Mouse (Mus musculus) CH12.LX (cell line): ENCODE data around the gene Fbxo31.

Source experiments
- BHLHE40 ChIP-seq: IDR thresholded peaks from 2 replicates; pipeline ENCODE4 v1.6.1; 2011; ENCODE audit warnings: mild to moderate bottlenecking, low read depth, low read length, improper control_type of control experiment
- CTCF ChIP-seq, 2 experiments: IDR thresholded peaks in 1 of 2; conservative IDR thresholded peaks in 1 of 2; 2 replicates each; pipeline ENCODE4 v1.5.1; 2011 to 2012; ENCODE audit warnings: low read depth in 2 of 2, low read length in 2 of 2, improper control_type of control experiment in 1 of 2, inconsistent platforms in 1 of 2, mild to moderate bottlenecking in 1 of 2, moderate library complexity in 1 of 2
- EP300 ChIP-seq: IDR thresholded peaks from 2 replicates; pipeline ENCODE4 v1.6.1; 2011; ENCODE audit warnings: low read length, improper control_type of control experiment
- HCFC1 ChIP-seq: IDR thresholded peaks from 2 replicates; pipeline ENCODE4 v1.6.1; 2012; ENCODE audit warnings: low read depth, mild to moderate bottlenecking, inconsistent platforms, low read length, improper control_type of control experiment
- JUN ChIP-seq: IDR thresholded peaks from 2 replicates; pipeline ENCODE4 v1.6.1; 2011; ENCODE audit warnings: low read depth, mild to moderate bottlenecking, low read length, improper control_type of control experiment, moderate library complexity; ENCODE audit not compliant: insufficient read depth
- MAZ ChIP-seq: IDR thresholded peaks from 2 replicates; pipeline ENCODE4 v1.6.1; 2012; ENCODE audit warnings: low read depth, mild to moderate bottlenecking, inconsistent platforms, low read length, improper control_type of control experiment, moderate library complexity
- NELFE ChIP-seq: IDR thresholded peaks from 2 replicates; pipeline ENCODE4 v1.6.1; 2011; ENCODE audit warnings: low read depth, low read length, improper control_type of control experiment
- NRF1 ChIP-seq: IDR thresholded peaks from 2 replicates; pipeline ENCODE4 v1.6.1; 2014; ENCODE audit warnings: low read depth, mild to moderate bottlenecking, inconsistent platforms, low read length, improper control_type of control experiment, moderate library complexity
- POLR2A ChIP-seq: IDR thresholded peaks from 2 replicates; pipeline ENCODE4 v1.6.1; 2011; ENCODE audit warnings: low read depth, mild to moderate bottlenecking, improper control_type of control experiment, low read length
- SMC3 ChIP-seq: IDR thresholded peaks from 2 replicates; pipeline ENCODE4 v1.6.1; 2011; ENCODE audit warnings: low read depth, low read length, improper control_type of control experiment
- TCF12 ChIP-seq: IDR thresholded peaks from 2 replicates; pipeline ENCODE4 v1.6.1; 2014; ENCODE audit warnings: low read depth, mild to moderate bottlenecking, inconsistent platforms, low read length, improper control_type of control experiment
- USF1 ChIP-seq: IDR thresholded peaks from 2 replicates; pipeline ENCODE4 v1.6.1; 2014; ENCODE audit warnings: low read depth, mild to moderate bottlenecking, inconsistent platforms, low read length, improper control_type of control experiment
- ZC3H11A ChIP-seq: IDR thresholded peaks from 2 replicates; pipeline ENCODE4 v1.6.1; 2012; ENCODE audit warnings: low read depth, mild to moderate bottlenecking, inconsistent platforms, low read length, improper control_type of control experiment

DNA sequence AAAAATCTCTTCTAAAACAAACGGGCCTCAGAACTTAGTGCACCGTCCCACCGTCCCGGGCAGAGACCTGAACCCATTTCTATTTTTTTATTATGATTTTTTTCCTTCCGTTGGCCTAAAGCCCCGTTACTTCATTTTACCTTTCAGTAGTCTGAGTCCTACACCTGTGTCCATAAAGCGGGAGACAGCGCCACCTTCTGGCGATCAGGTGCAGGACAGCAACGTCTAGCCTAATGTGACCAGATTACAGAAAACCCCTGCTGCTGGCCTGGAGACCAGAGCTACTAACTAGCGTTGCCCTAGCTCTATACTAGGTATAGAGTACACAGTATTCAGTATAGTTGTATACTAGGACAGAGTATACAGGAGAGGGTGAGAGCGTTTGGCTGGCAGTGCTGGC lies 65.2 kb downstream of the Fbxo31 start:
- TF ChIP-seq NELFE (0 out of 2 replicates have a peak, but pooled peaks have one; percentile 18), USF1 (no peak), CTCF (conservative IDR thresholded peaks at IDR 0.05 in 1 of 2, IDR thresholded peaks at IDR 0.05 in 1 of 2; ENCODE audit: low read depth in 2 of 2, low read length in 2 of 2) (peak; percentile 75 to 97), EP300 (no peak), MAZ (no peak), BHLHE40 (no peak), TCF12 (no peak), NRF1 (no peak), POLR2A (no peak), ZC3H11A (peak; percentile 70; the same call in 1 of the 2 replicates), HCFC1 (no peak), SMC3 (peak; percentile 89), JUN (no peak)
